Mouse (Mus musculus) C2C12 (cell line): ENCODE measurements around the gene Ccdc117. TPM values are rescaled to one million over a fixed set of nuclear protein-coding genes. Genes with fewer than 3 reads are reported as not detected.

ENCODE experiments used
- H3K27me3 ChIP-seq: one replicate; pipeline ENCODE4 v1.6.1; 2011; ENCODE audit not compliant: control insufficient read depth, insufficient read depth, insufficient read length
- H3K36me3 ChIP-seq: one replicate; pipeline ENCODE4 v1.6.1; 2011; ENCODE audit not compliant: control insufficient read depth, insufficient read depth
- H3K4me3 ChIP-seq: one replicate; pipeline ENCODE4 v1.5.1; 2011; ENCODE audit warnings: mild to moderate bottlenecking, control low read depth; ENCODE audit not compliant: poor library complexity, insufficient read depth, severe bottlenecking
- H3K79me2 ChIP-seq: one replicate; pipeline ENCODE4 v1.6.1; 2011; ENCODE audit not compliant: control insufficient read depth, insufficient read depth
- H3K79me3 ChIP-seq: one replicate; pipeline ENCODE4 v1.6.1; 2011; ENCODE audit warnings: low read depth, control low read depth
- H3ac ChIP-seq: one replicate; pipeline ENCODE3; 2011; ENCODE audit warnings: low read depth; ENCODE audit not compliant: control insufficient read depth, insufficient read length
- CEBPB ChIP-seq: IDR thresholded peaks from one replicate; pipeline ENCODE4 v1.6.1; 2011; ENCODE audit warnings: low read depth, mild to moderate bottlenecking, control low read depth, moderate library complexity
- CTCF ChIP-seq: IDR thresholded peaks from one replicate; pipeline ENCODE4 v1.5.1; 2011; ENCODE audit not compliant: control insufficient read depth, insufficient read depth, insufficient read length
- FOSL1 ChIP-seq: IDR thresholded peaks from one replicate; pipeline ENCODE4 v1.8.0; 2011; ENCODE audit warnings: mild to moderate bottlenecking, low read length; ENCODE audit not compliant: poor library complexity, insufficient read depth, severe bottlenecking
- MAX ChIP-seq: IDR thresholded peaks from one replicate; pipeline ENCODE4 v1.6.1; 2011; ENCODE audit warnings: mild to moderate bottlenecking, control low read depth
- MYOD1 ChIP-seq: IDR thresholded peaks from one replicate; pipeline ENCODE4 v1.6.1; 2011; ENCODE audit warnings: low read depth; ENCODE audit not compliant: control insufficient read depth, insufficient read length
- MYOG ChIP-seq: IDR thresholded peaks from one replicate; pipeline ENCODE4 v1.6.1; 2011; ENCODE audit not compliant: control insufficient read depth, insufficient read length; ENCODE audit errors: extremely low read depth
- USF1 ChIP-seq: IDR thresholded peaks from one replicate; pipeline ENCODE4 v1.6.1; 2011; ENCODE audit warnings: low read depth, mild to moderate bottlenecking, control low read depth, moderate library complexity
- polyA plus RNA-seq: library from polyadenylated mRNA; unstranded; fragments of >200 nt; fragmentation: generic; extraction: Trizol; gene quantifications from one replicate; pipeline ENCODE4 v1.2.1, GENCODE M21; 2012; ENCODE audit warnings: missing spikeins

Ccdc117 gene
- polyA plus RNA-seq, 1 experiment, result 7.7 TPM

DNA sequence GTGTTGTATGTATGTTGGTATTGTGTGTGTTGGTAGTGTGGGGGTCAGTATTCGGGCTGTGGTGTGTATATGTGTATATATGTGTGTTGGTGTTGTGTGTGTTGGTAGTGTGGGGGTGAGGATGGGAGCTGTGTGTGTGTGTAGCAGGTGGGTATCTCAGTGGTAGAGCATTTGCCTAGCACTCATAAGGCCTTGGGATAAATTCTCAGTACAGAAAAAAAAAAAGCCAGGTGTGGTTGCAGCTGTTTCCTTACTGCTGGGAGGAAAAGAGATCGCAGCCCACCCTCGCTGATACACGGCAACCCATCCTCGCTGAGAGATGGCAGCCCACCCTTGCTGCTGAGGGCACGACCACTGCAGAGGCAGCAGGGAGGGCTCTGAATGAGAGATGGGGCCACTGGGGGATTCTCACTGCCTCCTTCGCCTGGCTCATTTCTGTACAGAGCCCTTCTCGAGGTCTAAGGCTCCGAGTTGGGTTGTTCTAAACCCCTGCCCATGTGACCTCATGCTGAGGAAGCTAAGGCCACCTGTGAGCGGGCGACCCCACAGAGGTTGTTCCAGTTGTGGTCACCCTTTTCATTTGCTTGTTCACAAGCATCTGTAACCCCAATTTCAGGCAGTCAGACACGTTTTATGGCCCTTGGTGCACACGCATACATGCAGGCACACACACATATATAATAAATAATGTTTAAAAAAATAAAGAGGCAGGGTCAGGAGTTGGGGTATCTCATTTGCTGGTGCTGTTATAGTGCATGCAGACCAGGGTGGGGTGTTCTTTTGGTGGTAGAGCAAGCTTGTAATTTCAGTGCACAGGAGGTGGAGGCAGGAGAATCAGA is 40.9 kb downstream of the Ccdc117 start:
- H3K79me2 ChIP-seq, result no peaks in the 10 kb centered on the region
- TF ChIP-seq CTCF (no peak), MYOD1 (no peak), MYOG (no peak), FOSL1 (no peak), MAX (no peak), CEBPB (no peak), USF1 (no peak)

DNA sequence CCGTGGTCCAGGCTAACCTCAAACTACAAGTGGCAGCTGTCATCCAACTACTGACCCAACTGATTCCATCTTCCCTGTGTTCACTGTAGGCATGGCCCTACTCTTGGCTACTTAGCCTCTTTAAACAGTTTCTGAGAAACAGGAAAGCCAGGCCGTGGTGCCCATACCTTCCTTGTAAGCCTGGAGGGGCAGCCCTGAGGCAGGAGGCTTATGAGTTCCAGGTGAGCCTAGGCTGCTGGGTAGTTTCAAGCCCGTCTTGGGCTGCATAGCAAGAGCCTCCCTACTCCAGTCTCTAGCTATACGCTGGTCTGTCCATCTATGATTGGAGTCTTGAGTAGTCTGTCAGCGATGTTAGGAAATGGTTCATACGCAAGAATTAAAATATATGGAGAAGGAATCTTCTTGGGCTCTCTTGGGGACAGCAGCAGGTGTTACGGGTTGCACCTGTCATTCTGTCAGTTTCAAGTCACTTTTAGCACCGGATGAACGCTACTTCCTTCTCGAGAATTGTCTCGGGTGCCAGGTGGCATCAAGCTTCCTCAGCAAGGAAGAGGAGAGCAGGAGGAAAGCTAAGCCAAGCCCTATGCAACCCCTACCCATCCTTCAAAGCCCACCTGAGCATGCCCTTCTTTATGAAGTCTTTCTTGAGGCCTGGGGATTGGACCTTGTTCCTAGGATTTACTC is 41.9 kb downstream of the Ccdc117 start:
- H3K79me3 ChIP-seq, result no peaks in the 10 kb centered on the region

More for the DNA sequence above, 40.9 kb downstream of the Ccdc117 start:
- Histone ChIP-seq H3K36me3 (no peaks in the 10 kb centered on the region), H3ac (no peak overlapping the region), H3K79me3 (no peaks in the 10 kb centered on the region), H3K27me3 (peaks cover 8% of the 10 kb centered on the region), H3K4me3 (no peak overlapping the region)

DNA sequence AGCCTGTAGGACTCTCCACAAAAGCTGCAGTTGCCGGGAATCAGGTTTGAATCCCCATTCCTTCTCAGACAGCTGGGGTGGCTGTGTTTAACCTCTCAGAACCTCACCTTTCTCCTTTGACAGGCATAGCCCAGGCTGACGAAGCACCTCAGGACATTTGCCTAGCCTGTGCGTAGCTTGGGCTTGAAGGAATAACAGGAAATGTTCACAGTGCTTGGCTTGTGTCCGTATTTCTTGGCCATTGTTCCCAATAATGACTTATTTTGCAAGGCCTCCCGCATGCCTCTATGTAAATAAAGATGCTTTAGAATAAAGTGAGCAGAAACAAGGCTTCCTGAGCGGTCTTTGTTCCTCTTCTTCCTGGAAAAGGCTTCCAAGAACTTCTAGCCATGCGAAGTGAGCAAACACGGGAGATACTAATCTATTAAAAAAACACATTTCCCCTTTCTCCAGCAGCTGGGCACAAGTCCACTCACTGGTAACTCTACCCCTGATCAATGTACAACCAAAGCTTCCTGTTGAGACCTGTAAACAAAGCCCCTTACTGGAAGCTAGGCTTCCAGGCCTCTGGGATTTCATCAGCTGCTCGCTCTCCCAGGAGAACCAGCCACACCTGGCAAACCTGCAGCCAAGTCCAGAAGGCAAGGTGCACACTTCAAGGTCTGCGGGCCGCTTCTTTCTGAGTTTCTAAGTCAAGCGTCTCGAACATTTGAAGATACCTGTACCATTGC is 42.9 kb downstream of the Ccdc117 start:
- no peak for TF ChIP-seq USF1
- no peak for TF ChIP-seq CEBPB
- no peak for TF ChIP-seq MAX
- TF ChIP-seq MYOG, result no peak
- no peak for TF ChIP-seq FOSL1
- no peak for TF ChIP-seq MYOD1
- TF ChIP-seq CTCF, result no peak
- Histone ChIP-seq H3K79me2 (no peaks in the 10 kb centered on the region), H3K27me3 (peaks cover 12% of the 10 kb centered on the region), H3K79me3 (no peaks in the 10 kb centered on the region), H3K4me3 (no peak overlapping the region), H3ac (no peak overlapping the region), H3K36me3 (no peaks in the 10 kb centered on the region)

More for the DNA sequence above, 41.9 kb downstream of the Ccdc117 start:
- Histone ChIP-seq H3K79me2 (no peaks in the 10 kb centered on the region), H3ac (no peak overlapping the region), H3K36me3 (no peaks in the 10 kb centered on the region), H3K4me3 (no peak overlapping the region), H3K27me3 (peaks cover 12% of the 10 kb centered on the region)
- TF ChIP-seq USF1, result no peak
- TF ChIP-seq MYOD1, result no peak
- no peak for TF ChIP-seq FOSL1
- no peak for TF ChIP-seq MAX
- TF ChIP-seq CTCF, result no peak
- no peak for TF ChIP-seq MYOG
- no peak for TF ChIP-seq CEBPB

DNA sequence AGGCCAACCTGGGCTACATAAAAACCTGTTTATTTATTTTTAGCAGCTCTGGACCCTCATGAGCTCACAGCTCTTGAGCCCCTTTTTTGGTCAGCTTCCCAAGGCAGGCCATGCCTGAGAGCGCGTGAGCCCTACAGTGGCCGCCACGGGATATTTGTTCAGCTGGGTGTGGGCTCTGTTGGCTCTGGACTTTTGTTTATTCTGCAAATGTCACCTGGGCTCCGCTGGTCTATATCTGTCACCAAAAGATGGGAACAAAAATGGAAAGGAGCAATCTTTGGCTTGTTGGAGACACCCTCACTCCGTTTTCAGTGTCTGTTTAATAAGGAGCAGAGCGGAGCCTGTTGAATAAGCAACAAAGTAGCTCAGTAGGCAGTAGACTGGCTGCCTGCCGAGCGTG is 43.6 kb downstream of the Ccdc117 start:
- no peak for TF ChIP-seq CTCF
- TF ChIP-seq USF1, result no peak
- no peak for TF ChIP-seq FOSL1
- TF ChIP-seq MYOD1, result no peak
- TF ChIP-seq CEBPB, result no peak
- TF ChIP-seq MYOG, result no peak
- TF ChIP-seq MAX, result no peak
- Histone ChIP-seq H3ac (no peak overlapping the region), H3K27me3 (peaks cover 12% of the 10 kb centered on the region), H3K4me3 (no peak overlapping the region), H3K79me3 (no peaks in the 10 kb centered on the region), H3K36me3 (no peaks in the 10 kb centered on the region), H3K79me2 (no peaks in the 10 kb centered on the region)

DNA sequence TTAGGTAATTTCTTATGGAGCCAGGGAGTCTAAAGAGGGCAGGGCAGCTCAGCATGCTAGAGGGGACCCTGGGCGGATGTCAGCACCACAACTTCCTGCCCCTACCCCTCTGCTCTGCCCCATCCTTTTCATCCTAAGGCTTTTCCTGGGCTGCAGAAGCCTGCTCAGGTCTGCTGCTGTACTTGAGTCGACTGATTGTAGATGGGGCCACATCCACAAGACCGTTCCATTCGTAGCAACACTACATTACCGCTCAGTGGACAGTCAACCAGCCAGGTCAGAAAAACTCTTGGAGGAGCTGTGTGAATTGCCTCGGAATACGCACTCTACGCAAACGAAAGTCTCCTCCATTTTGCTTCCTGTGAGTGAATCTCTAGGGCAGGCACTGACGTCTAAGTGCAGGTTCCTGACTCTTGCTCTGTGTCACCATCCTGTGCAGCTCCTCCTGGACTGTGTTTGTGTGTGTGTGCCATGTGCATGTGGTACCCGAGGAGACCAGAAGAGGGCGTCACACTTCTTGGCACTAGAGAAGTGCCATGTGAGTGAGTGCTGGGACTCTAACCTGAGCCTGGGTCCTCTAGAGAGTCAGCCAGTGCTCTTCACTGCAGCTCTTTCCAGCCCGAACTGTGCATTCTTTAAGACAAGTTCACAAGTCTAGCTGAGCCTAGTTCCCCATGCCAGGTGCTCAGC is 45.3 kb downstream of the Ccdc117 start:
- H3K36me3 ChIP-seq, result no peaks in the 10 kb centered on the region
- H3K79me3 ChIP-seq, result no peaks in the 10 kb centered on the region
- H3ac ChIP-seq, result no peak overlapping the region
- peaks cover 12% of the 10 kb centered on the region for H3K27me3 ChIP-seq
- H3K4me3 ChIP-seq, result no peak overlapping the region
- H3K79me2 ChIP-seq, result no peaks in the 10 kb centered on the region
- no peak for TF ChIP-seq MYOG
- TF ChIP-seq CTCF, result no peak
- TF ChIP-seq FOSL1, result no peak
- no peak for TF ChIP-seq MYOD1
- no peak for TF ChIP-seq MAX
- no peak for TF ChIP-seq CEBPB
- TF ChIP-seq USF1, result no peak
